Mouse (Mus musculus): Measurements from ENCODE around the gene Adcy10.

GRCm38 (mm10) chr1:165565283-165565682 lies 80.3 kb downstream of the Adcy10 start:
- TF ChIP-seq HCFC1 (IDR thresholded peaks at IDR 0.05; ENCODE audit: borderline replicate concordance, insufficient read depth, low read length): no peak
- TF ChIP-seq CHD2 (IDR thresholded peaks at IDR 0.05; ENCODE audit: low read depth, low read length): no peak
- TF ChIP-seq ZNF384 (IDR thresholded peaks at IDR 0.05; ENCODE audit: low read depth, low read length): no peak
- TF ChIP-seq ZC3H11A (IDR thresholded peaks at IDR 0.05; ENCODE audit: borderline replicate concordance, low read depth, low read length): no peak
- no peak for TF ChIP-seq MAFK (IDR thresholded peaks at IDR 0.05; ENCODE audit: insufficient read depth, low read depth, low read length)
